In the genomic region with DNA sequence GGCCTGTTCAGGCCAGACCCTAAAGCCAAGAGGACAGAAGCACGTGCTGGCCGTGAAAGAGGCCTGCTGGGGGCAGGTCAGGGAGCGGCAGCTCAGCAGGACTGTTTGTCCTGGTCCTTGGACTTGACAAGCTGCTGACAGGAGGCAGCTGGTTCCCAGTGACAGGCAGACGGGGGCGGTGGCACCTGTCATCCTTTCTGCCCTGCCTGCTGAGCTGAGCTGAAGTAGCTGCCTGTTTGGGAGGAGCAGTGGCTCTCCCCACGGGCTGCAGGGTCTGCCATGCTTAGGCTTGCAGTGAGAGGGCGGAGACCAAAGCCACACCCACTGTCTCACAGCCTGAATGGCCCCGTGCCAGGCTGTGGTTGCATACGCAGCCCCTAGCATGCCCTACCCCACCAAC, we compare ENCODE assay signal across 9 mouse cellular contexts. TPM values are rescaled to one million over a fixed set of nuclear protein-coding genes. Genes with fewer than 3 reads are reported as not detected.
A peak's percentile ranks its signal among the peaks of the same experiment; 100 is the strongest.
DNase-seq lines count a peak whose midpoint lies in the region; ATAC-seq and TF ChIP-seq lines count a peak whose summit lies in the region.
"Had no signal": no experiment of that assay in that cellular context is flagged by ENCODE, and none has a peak within 500 bp of the region (broad histone marks: within the 10 kb centered on the region; RNA-seq: fewer than 3 reads in every experiment).

No protein-coding gene starts in this region.

- H3K9ac ChIP-seq in MEL (ENCODE audit: control insufficient read depth, low read depth, low read length, poor library complexity, severe bottlenecking): 0 out of 2 replicates have a peak overlapping the region, but pooled peaks have one; percentile 18
- peak overlapping the region; percentile 20; the same call in 1 of the 2 replicates for H3K9ac ChIP-seq in forebrain, embryonic 16.5 days (replicated peaks; ENCODE audit: low read depth, low read length)
- no peak overlapping the region for H3K9ac ChIP-seq in stomach, embryonic 14.5 days (replicated peaks; ENCODE audit: low read depth, low read length)

- no peak for TF ChIP-seq RAD21 in MEL (IDR thresholded peaks at IDR 0.05; ENCODE audit: low read depth, low read length)

- ATAC-seq in forebrain, embryonic 16.5 days: peak; percentile 93
- ATAC-seq in megakaryocyte progenitor cell, adult 5-6 weeks (replicated peaks; ENCODE audit: poor library complexity): peak; percentile 88
- peak; percentile 70; the same call in 1 of the 2 replicates for ATAC-seq in stomach, embryonic 14.5 days (ENCODE audit: insufficient number of reproducible peaks, insufficient read depth, low FRiP score, low read depth)

- no peaks in the 10 kb centered on the region for H3K36me3 ChIP-seq in MEL (ENCODE audit: control insufficient read depth in 1 of 2, insufficient read depth in 2 of 2, low read length in 2 of 2)
- H3K36me3 ChIP-seq in forebrain, embryonic 16.5 days (ENCODE audit: control insufficient read depth, insufficient read depth): no peaks in the 10 kb centered on the region
- no peaks in the 10 kb centered on the region for H3K36me3 ChIP-seq in stomach, embryonic 14.5 days (ENCODE audit: control insufficient read depth, insufficient read depth, low read length)

- no peaks in the 10 kb centered on the region for H3K9me3 ChIP-seq in MEL (replicated peaks; ENCODE audit: insufficient read depth, low read length)
- no peaks in the 10 kb centered on the region for H3K9me3 ChIP-seq in forebrain, embryonic 16.5 days (ENCODE audit: control insufficient read depth, low read length)
- H3K9me3 ChIP-seq in stomach, embryonic 14.5 days (ENCODE audit: control insufficient read depth, low read depth, low read length): no peaks in the 10 kb centered on the region

- H3K4me3 ChIP-seq in MEL (ENCODE audit: control insufficient read depth in 1 of 2, insufficient read depth in 1 of 2, low read depth in 2 of 2, low read length in 2 of 2): no peak overlapping the region
- no peak overlapping the region for H3K4me3 ChIP-seq in cerebellum, adult 2 months (replicated peaks; ENCODE audit: insufficient read depth, low read depth, low read length)
- H3K4me3 ChIP-seq in forebrain, embryonic 16.5 days (replicated peaks; ENCODE audit: low read length): no peak overlapping the region
- no peak overlapping the region for H3K4me3 ChIP-seq in stomach, embryonic 14.5 days (ENCODE audit: low read depth, low read length)

- no peak for TF ChIP-seq EP300 in MEL (IDR thresholded peaks at IDR 0.05; ENCODE audit: low read depth in 1 of 2, low read length in 2 of 2)

- H3K4me1 ChIP-seq in MEL (ENCODE audit: control insufficient read depth in 1 of 2, insufficient read depth in 2 of 2, low read length in 2 of 2): peaks cover 1 to 13% of the 10 kb centered on the region in 2 experiments; a peak in 2 of 4 replicates
- H3K4me1 ChIP-seq in cerebellum, adult 2 months (ENCODE audit: control insufficient read depth, insufficient read depth, low read length): peaks cover 18% of the 10 kb centered on the region
- peaks cover 26% of the 10 kb centered on the region for H3K4me1 ChIP-seq in forebrain, embryonic 16.5 days (replicated peaks; ENCODE audit: control insufficient read depth, insufficient read depth, low read length)
- peaks cover 11% of the 10 kb centered on the region for H3K4me1 ChIP-seq in stomach, embryonic 14.5 days (ENCODE audit: control insufficient read depth, insufficient read depth, low read length)

- DNase-seq in MEL (ENCODE audit: low read depth, low spot score): peak; percentile 50
- peak; percentile 62 to 76 for DNase-seq in cerebellum, adult 2 months
- DNase-seq in heart, postnatal 14 days: peak; percentile 64 to 66
- peak; percentile 14 to 51 for DNase-seq in left cerebral cortex, adult 18-20 months (ENCODE audit: low spot score in 2 of 2)
- DNase-seq in ovary, postnatal 10 days (ENCODE audit: low spot score): no peak

- intact Hi-C loops in heart, postnatal 14 days (cut with DNase I): loop anchor here (5.0 kb wide), 1 partner anchor 198 kb away; no protein-coding TSS in a partner anchor

- TF ChIP-seq CTCF in MEL (IDR thresholded peaks at IDR 0.05 in 2 of 3, conservative IDR thresholded peaks at IDR 0.05 in 1 of 3; ENCODE audit: control insufficient read depth in 1 of 3, insufficient read depth in 1 of 3, low read depth in 2 of 3, low read length in 3 of 3, poor library complexity in 1 of 3, severe bottlenecking in 1 of 3): no peak
- no peak for TF ChIP-seq CTCF in cerebellum, adult 2 months (IDR thresholded peaks at IDR 0.05; ENCODE audit: borderline replicate concordance, insufficient read depth, low read depth, low read length)

- no peak for TF ChIP-seq POLR2A in MEL (IDR thresholded peaks at IDR 0.05; ENCODE audit: control insufficient read depth in 1 of 2, insufficient read depth in 1 of 2, low read depth in 1 of 2, low read length in 2 of 2, poor library complexity in 1 of 2)
- TF ChIP-seq POLR2A in cerebellum, adult 2 months (IDR thresholded peaks at IDR 0.05; ENCODE audit: borderline replicate concordance, insufficient read depth, low read length): no peak

- no peaks in the 10 kb centered on the region for H3K27me3 ChIP-seq in MEL (ENCODE audit: control insufficient read depth in 1 of 2, insufficient read depth in 2 of 2, low read length in 2 of 2)
- H3K27me3 ChIP-seq in cerebellum, adult 2 months (ENCODE audit: control insufficient read depth, insufficient read depth, low read length): no peaks in the 10 kb centered on the region
- H3K27me3 ChIP-seq in forebrain, embryonic 16.5 days (replicated peaks; ENCODE audit: control insufficient read depth, insufficient read depth, low read length): no peaks in the 10 kb centered on the region
- H3K27me3 ChIP-seq in stomach, embryonic 14.5 days (ENCODE audit: control insufficient read depth, insufficient read depth, low read length): no peaks in the 10 kb centered on the region

- 15% methylated on average over 9 of the region's 9 CpGs for WGBS in cerebellum, adult 2 months
- WGBS in forebrain, embryonic 16.5 days: 1% methylated on average over 9 of the region's 9 CpGs
- 3% methylated on average over 9 of the region's 9 CpGs for WGBS in stomach, embryonic 14.5 days

- no peak overlapping the region for H3K4me2 ChIP-seq in forebrain, embryonic 16.5 days (ENCODE audit: low read length)
- no peak overlapping the region for H3K4me2 ChIP-seq in stomach, embryonic 14.5 days (replicated peaks; ENCODE audit: low read depth, low read length)

- no peaks in the 10 kb centered on the region for H3K79me2 ChIP-seq in MEL (ENCODE audit: control insufficient read depth, insufficient read depth, low read length, poor library complexity)

- no peak overlapping the region for H3K27ac ChIP-seq in MEL (ENCODE audit: control insufficient read depth, low read depth, low read length)
- peak overlapping the region; percentile 1; the same call in 1 of the 2 replicates for H3K27ac ChIP-seq in cerebellum, adult 2 months (ENCODE audit: insufficient read depth, low read length)
- peak overlapping the region; percentile 56 for H3K27ac ChIP-seq in forebrain, embryonic 16.5 days (ENCODE audit: low read length)
- no peak overlapping the region for H3K27ac ChIP-seq in stomach, embryonic 14.5 days (ENCODE audit: low read length)

TF ChIP-seq in MEL, 35 proteins besides CTCF, POLR2A, EP300 and RAD21:
- TF ChIP-seq ELF1 (IDR thresholded peaks at IDR 0.05; ENCODE audit: low read depth, low read length) (no peak), MXI1 (IDR thresholded peaks at IDR 0.05; ENCODE audit: low read depth, low read length) (peak; percentile 52), MEF2A (IDR thresholded peaks at IDR 0.05; ENCODE audit: extremely low read depth, insufficient replicate concordance, low read depth, low read length, poor library complexity, severe bottlenecking) (no peak), RCOR1 (IDR thresholded peaks at IDR 0.05; ENCODE audit: low read depth, low read length) (no peak), POLR2AphosphoS5 (IDR thresholded peaks at IDR 0.05; ENCODE audit: borderline replicate concordance, low read depth, low read length) (no peak), SMC3 (IDR thresholded peaks at IDR 0.05; ENCODE audit: low read depth, low read length) (no peak), E2F4 (IDR thresholded peaks at IDR 0.05; ENCODE audit: borderline replicate concordance, low read depth, low read length) (no peak), ETS1 (IDR thresholded peaks at IDR 0.05; ENCODE audit: low read depth, low read length) (no peak), BHLHE40 (IDR thresholded peaks at IDR 0.05; ENCODE audit: borderline replicate concordance, low read depth, low read length) (peak; percentile 36; the same call in 1 of the 2 replicates), HCFC1 (IDR thresholded peaks at IDR 0.05; ENCODE audit: low read depth, low read length) (0 out of 2 replicates have a peak, but pooled peaks have one; percentile 26), USF2 (IDR thresholded peaks at IDR 0.05; ENCODE audit: borderline replicate concordance in 1 of 2, insufficient read depth in 1 of 2, low read depth in 1 of 2, low read length in 2 of 2) (no peak), GATA1 (IDR thresholded peaks at IDR 0.05; ENCODE audit: low read depth, low read length) (no peak), CHD2 (IDR thresholded peaks at IDR 0.05; ENCODE audit: low read length) (no peak)

RNA-seq across cellular contexts. Expression of a gene that starts 50.4 kb away (rescaled TPM):
- 1.2 and 1.8 TPM in 2 replicates for total RNA-seq in MEL (2012; rRNA removed)
- polyA plus RNA-seq in MEL (2012; ENCODE audit: insufficient read depth in 1 of 2, insufficient read length in 2 of 2, low read depth in 1 of 2, low replicate concordance in 2 of 2, missing spikeins in 1 of 2): 1 to 10 TPM in 1 of 2 experiments, not detected in 1; 6.3 TPM
- polyA plus RNA-seq in cerebellum, adult 2 months (2012; rRNA removed): 0.07 and 0.13 TPM in 2 replicates
- polyA plus RNA-seq in forebrain, embryonic 16.5 days (2015; fragmentation: Nextera tagmentation; extraction: Ambion mirVana): 0.07 and 0.33 TPM in 2 replicates
- not detected for total RNA-seq in heart, postnatal 14 days (2021)
- not detected for total RNA-seq in left cerebral cortex, adult 18-20 months (2021)
- 2.4 and 5.2 TPM in 2 replicates for total RNA-seq in megakaryocyte progenitor cell, adult 5-6 weeks (2015)
- total RNA-seq in megakaryocyte progenitor cell, adult 5-6 weeks (2017): 2.7 and 5.0 TPM in 2 replicates
- polyA plus RNA-seq in stomach, embryonic 14.5 days (2014; fragmentation: Nextera tagmentation; extraction: Ambion mirVana): 0.14 TPM in 1 of 2 replicates, not detected in the other
- total RNA-seq: liver, adult 2 months had no signal
- polyA plus RNA-seq: liver, adult 2 months had no signal

RNA-seq across cellular contexts. Expression of a gene that starts 57.3 kb away (rescaled TPM):
- 550 and 618 TPM in 2 replicates for total RNA-seq in MEL (2012; rRNA removed)
- polyA plus RNA-seq in MEL (2012; ENCODE audit: insufficient read depth in 1 of 2, insufficient read length in 2 of 2, low read depth in 1 of 2, low replicate concordance in 2 of 2, missing spikeins in 1 of 2): 100 to 1,000 TPM in 1 of 2 experiments, not detected in 1; 377 TPM
- 374 and 414 TPM in 2 replicates for polyA plus RNA-seq in cerebellum, adult 2 months (2012; rRNA removed)
- 462 and 475 TPM in 2 replicates for polyA plus RNA-seq in forebrain, embryonic 16.5 days (2015; fragmentation: Nextera tagmentation; extraction: Ambion mirVana)
- total RNA-seq in heart, postnatal 14 days (2021): 100 to 1,000 TPM; 217 to 236 TPM
- 100 to 1,000 TPM; 214 to 225 TPM for total RNA-seq in left cerebral cortex, adult 18-20 months (2021)
- 149 and 186 TPM in 2 replicates for total RNA-seq in megakaryocyte progenitor cell, adult 5-6 weeks (2015)
- 108 and 180 TPM in 2 replicates for total RNA-seq in megakaryocyte progenitor cell, adult 5-6 weeks (2017)
- 406 and 457 TPM in 2 replicates for polyA plus RNA-seq in stomach, embryonic 14.5 days (2014; fragmentation: Nextera tagmentation; extraction: Ambion mirVana)

Comparison
In these comparisons a context has a peak if more than half of its experiments do, and no peak if none do; other contexts are left out.
1. H3K27ac ChIP-seq: peak in cerebellum, adult 2 months (single experiment) and forebrain, embryonic 16.5 days (single experiment); none in MEL (single experiment) and stomach, embryonic 14.5 days (single experiment).
2. Peak in every context shown above with its lines, with median percentiles within 50 percentile points of each other: ATAC-seq.